Mouse (Mus musculus) G1E (cell line): ENCODE data around the gene Gm20481. TPM values are rescaled to one million over a fixed set of nuclear protein-coding genes. Genes with fewer than 3 reads are reported as not detected.
"Not testable (repeated sequence)": the region's sequence is repeated elsewhere in the genome, so short reads cannot be mapped to it uniquely, and the experiment has no call there.

Experiments
- ATAC-seq: 2 replicates; pipeline ENCODE4 v1.8.0; 2016; ENCODE audit warnings: mild to moderate bottlenecking; ENCODE audit not compliant: insufficient number of reproducible peaks, poor library complexity, low FRiP score, severe bottlenecking; ENCODE audit errors: extremely low read depth
- DNase-seq: peaks from one replicate; pipeline ENCODE4 v3.0.0; 2012; ENCODE audit warnings: low spot score
- H3K27me3 ChIP-seq: 2 replicates; pipeline ENCODE4 v1.6.1; 2012; ENCODE audit warnings: mild to moderate bottlenecking, low read length, inconsistent platforms; ENCODE audit not compliant: insufficient read depth
- H3K36me3 ChIP-seq: replicated peaks from 2 replicates; pipeline ENCODE3; 2012; ENCODE audit warnings: mild to moderate bottlenecking, inconsistent platforms
- H3K4me1 ChIP-seq: 2 replicates; pipeline ENCODE4 v1.6.1; 2012; ENCODE audit warnings: low read depth, low read length, inconsistent platforms, mixed read lengths; ENCODE audit not compliant: insufficient read depth
- H3K4me3 ChIP-seq: 2 replicates; pipeline ENCODE4 v1.5.1; 2012; ENCODE audit warnings: low read depth, mild to moderate bottlenecking, inconsistent platforms, low read length, moderate library complexity, mixed read lengths
- H3K9me3 ChIP-seq: replicated peaks from 2 replicates; pipeline ENCODE4 v1.6.1; 2012; ENCODE audit warnings: inconsistent platforms
- CTCF ChIP-seq: IDR thresholded peaks from 2 replicates; pipeline ENCODE4 v1.5.1; 2012; ENCODE audit warnings: low read depth, low read length, inconsistent platforms, mixed read lengths
- GATA1 ChIP-seq: IDR thresholded peaks from 2 replicates; pipeline ENCODE4 v1.6.1; 2012; ENCODE audit warnings: borderline replicate concordance, low read length, inconsistent platforms, mixed read lengths
- GATA2 ChIP-seq: IDR thresholded peaks from 2 replicates; pipeline ENCODE4 v1.6.1; 2012; ENCODE audit warnings: low read depth, low read length, inconsistent platforms, borderline replicate concordance
- POLR2AphosphoS5 ChIP-seq: IDR thresholded peaks from 2 replicates; pipeline ENCODE4 v1.6.1; 2012; ENCODE audit warnings: low read depth, low read length, inconsistent platforms; ENCODE audit not compliant: insufficient replicate concordance
- TAL1 ChIP-seq: conservative IDR thresholded peaks from 2 replicates; pipeline ENCODE4 v1.6.1; 2012; ENCODE audit warnings: low read depth, low read length, inconsistent platforms, mixed read lengths
- polyA plus RNA-seq: library from polyadenylated mRNA; stranded (reverse); fragments of >175 nt; gene quantifications from 2 replicates; pipeline ENCODE4 v1.2.3, GENCODE M21; 2012
- total RNA-seq, 2 experiments: library from RNA; stranded (forward) in 1 of 2; stranded (reverse) in 1 of 2; fragments of 200-1000 nt in 1 of 2; fragments of >200 nt in 1 of 2; fragmentation: Nextera tagmentation in 1 of 2; gene quantifications; 2 replicates each; pipeline ENCODE4 v1.2.3; 2014 to 2017

Gm20481 gene
- not detected in 2 replicates for total RNA-seq (2014; fragmentation: Nextera tagmentation)
- 0.44 TPM in 1 of 2 replicates, not detected in the other for total RNA-seq (2017)
- not detected in 2 replicates for polyA plus RNA-seq

DNA sequence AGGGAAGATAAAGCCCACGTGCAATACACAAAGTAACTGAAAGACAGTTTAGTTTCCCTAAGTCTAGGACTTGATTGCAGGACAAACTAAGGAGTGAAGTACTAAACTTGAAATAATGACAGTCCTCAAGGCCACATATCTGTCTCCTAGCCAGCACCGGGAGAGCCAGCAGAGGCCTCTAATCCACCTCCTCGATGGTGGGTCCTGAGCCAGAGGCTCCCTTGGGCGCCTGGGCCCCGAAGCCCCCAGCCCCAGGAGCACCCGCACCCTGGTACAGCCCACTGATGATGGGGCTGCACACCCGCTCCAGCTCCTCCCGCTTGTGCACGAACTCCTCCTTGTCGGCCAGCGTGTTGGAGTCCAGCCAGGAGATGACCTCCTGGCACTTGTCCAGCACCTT lies at the start of gene Gm20481:
Gene Gm20481 (plus strand): TSS at position 91 of the 400 bp plus-strand sequence.
- H3K4me3 ChIP-seq, DNase-seq, H3K36me3 ChIP-seq, ATAC-seq: not testable (repeated sequence)
- Histone ChIP-seq H3K4me1 (peaks cover 16% of the 10 kb centered on the region), H3K9me3 (peaks cover 16% of the 10 kb centered on the region), H3K27me3 (peaks cover 18% of the 10 kb centered on the region)

DNA sequence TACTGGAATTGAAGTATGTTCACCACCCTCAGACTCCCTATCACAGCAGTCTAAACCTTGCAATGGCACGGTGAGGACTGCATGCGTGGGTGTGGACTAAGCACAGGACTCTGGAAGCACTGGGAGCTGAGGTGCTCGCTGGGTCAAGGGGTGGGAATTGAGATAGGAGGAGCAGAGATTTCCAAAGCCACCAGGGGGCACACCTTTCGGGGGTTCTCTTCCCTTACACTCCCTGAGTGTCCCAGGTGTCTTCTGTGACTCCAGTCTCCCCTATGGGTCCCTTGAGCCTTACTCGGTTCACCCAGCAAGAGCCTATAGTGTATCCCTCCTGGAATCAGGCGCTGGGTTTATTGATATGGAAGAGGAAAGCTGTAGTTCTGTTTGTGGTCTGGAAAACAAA lies 46.8 kb upstream of the Gm20481 start:
- no peak for ATAC-seq

DNA sequence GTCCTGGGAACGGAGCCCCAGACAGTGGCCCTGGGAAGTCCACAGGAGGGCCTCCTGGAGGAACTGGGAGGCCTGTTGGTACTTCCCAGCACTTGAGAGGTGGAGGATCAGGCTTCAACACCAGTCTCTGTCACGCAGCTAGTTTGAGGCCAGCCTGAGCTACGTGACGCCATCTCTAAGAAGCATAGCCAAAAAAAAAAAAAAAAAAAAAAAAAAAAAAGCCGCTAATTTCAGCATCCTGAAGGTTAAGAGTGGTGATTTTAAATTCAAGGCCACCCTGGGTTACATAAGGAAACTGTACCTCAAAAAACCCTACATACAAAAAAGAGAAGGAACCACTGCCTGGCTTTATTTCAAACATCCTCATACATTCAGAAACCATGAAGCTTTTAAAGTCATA lies 45.5 kb upstream of the Gm20481 start:
- ATAC-seq (no peak), DNase-seq (no peak)
- TF ChIP-seq GATA1 (no peak), GATA2 (no peak), CTCF (no peak), POLR2AphosphoS5 (no peak), TAL1 (no peak)
- Histone ChIP-seq H3K27me3 (peaks cover 51% of the 10 kb centered on the region), H3K4me3 (no peak overlapping the region), H3K9me3 (no peaks in the 10 kb centered on the region), H3K4me1 (peaks cover 25% of the 10 kb centered on the region), H3K36me3 (no peaks in the 10 kb centered on the region)

More for the DNA sequence above, 46.8 kb upstream of the Gm20481 start:
- peaks cover 25% of the 10 kb centered on the region for H3K4me1 ChIP-seq
- TF ChIP-seq CTCF (no peak), POLR2AphosphoS5 (no peak), TAL1 (no peak), GATA2 (no peak), GATA1 (no peak)
- H3K9me3 ChIP-seq: no peaks in the 10 kb centered on the region
- DNase-seq: no peak
- H3K27me3 ChIP-seq: peaks cover 47% of the 10 kb centered on the region
- no peak overlapping the region for H3K4me3 ChIP-seq
- H3K36me3 ChIP-seq: no peaks in the 10 kb centered on the region

DNA sequence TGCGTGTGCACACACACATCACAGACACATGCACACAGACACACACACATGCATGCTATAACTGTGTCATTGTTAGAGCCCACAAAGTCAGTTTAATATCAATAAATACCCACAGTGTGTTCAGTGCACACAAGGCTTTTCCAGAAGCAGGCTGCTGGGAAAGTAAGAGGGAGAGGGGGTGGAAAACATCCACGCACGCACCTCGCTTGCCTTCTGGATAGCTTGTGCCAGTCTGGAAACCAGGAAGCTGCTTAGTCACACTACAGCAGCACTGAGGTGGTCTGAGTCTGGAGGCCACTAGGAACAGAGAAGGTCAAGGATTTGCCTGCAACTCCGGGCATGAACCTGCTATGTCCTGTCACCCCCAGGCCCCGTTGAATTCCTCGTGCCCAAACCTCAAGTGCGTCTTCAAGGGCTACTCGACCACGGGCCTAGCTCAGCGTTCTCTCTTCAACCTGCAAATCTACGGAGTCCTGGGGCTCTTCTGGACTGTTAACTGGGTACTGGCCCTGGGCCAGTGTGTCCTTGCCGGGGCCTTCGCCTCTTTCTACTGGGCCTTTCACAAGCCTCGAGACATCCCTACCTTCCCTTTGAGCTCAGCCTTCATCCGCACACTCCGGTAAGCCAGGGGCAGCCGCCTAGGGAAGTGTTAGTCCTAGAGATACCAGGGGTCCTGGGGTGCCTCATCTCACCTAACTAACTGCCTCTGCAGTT lies 42.2 kb upstream of the Gm20481 start:
- no peak for ATAC-seq
- peaks cover 31% of the 10 kb centered on the region for H3K4me1 ChIP-seq
- DNase-seq: no peak
- H3K9me3 ChIP-seq: no peaks in the 10 kb centered on the region
- TF ChIP-seq TAL1 (no peak), CTCF (no peak), POLR2AphosphoS5 (no peak), GATA2 (no peak), GATA1 (no peak)
- peaks cover 1% of the 10 kb centered on the region for H3K36me3 ChIP-seq
- H3K27me3 ChIP-seq: peaks cover 28% of the 10 kb centered on the region
- no peak overlapping the region for H3K4me3 ChIP-seq

DNA sequence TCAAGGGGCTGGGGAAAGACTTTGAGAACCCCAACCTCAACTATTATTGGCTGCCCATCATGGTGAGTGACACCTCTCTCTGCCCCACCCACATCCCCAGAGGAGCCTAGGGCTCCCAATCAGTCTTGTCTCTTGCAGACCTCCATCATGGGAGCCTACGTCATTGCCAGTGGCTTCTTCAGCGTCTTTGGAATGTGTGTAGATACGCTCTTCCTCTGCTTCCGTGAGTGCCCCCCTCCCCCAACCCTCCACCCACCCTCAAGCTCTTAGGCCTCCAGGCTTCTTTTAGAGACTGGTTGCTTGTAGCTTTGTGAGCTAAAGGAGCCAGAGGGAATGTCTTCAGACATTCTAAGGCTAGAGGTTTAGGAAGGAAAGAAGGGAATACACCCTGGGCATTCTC lies 40.9 kb upstream of the Gm20481 start:
- no peak for TF ChIP-seq TAL1
- no peak for TF ChIP-seq GATA2
- no peak for TF ChIP-seq POLR2AphosphoS5
- TF ChIP-seq CTCF: no peak
- no peak for TF ChIP-seq GATA1
- Histone ChIP-seq H3K4me3 (no peak overlapping the region), H3K4me1 (peaks cover 26% of the 10 kb centered on the region), H3K27me3 (peaks cover 16% of the 10 kb centered on the region), H3K9me3 (no peaks in the 10 kb centered on the region), H3K36me3 (peaks cover 13% of the 10 kb centered on the region)
- ATAC-seq (no peak), DNase-seq (no peak)

DNA sequence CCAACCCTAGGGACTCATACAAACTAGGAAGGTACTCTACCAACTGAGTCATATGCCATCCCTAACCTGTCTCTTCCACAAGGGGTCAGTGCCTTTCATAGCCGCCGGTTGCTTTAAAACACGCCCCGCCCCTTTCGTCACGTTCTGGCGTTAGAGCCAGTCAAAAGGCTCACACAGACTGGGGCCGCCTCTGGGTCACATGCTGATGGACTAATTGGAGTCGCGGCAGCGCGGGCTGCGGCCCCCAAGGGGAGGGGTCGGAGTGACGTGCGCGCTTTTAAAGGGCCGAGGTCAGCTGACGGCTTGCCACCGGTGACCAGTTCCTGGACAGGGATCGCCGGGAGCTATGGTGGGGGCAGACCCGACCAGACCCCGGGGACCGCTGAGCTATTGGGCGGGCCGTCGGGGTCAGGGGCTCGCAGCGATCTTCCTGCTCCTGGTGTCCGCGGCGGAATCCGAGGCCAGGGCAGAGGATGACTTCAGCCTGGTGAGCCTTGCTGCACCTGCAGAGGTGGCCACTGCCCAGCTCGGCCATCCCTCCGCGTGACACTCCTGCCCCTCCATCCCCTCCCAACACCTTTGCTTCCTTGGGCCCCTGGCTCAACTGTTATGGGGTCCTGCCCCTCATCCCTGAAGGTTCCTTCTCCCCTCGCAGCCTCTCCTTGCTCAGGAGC lies 38.5 kb upstream of the Gm20481 start, which contains the start of gene Neu1:
Gene Neu1 (plus strand): TSS at position 193 of the 674 bp plus-strand sequence.
- ATAC-seq (peak; percentile 92), DNase-seq (peak; percentile 92)
- H3K36me3 ChIP-seq: peaks cover 36% of the 10 kb centered on the region
- TF ChIP-seq CTCF (no peak; the same call in 1 of the 2 replicates), TAL1 (no peak), POLR2AphosphoS5 (no peak), GATA2 (no peak), GATA1 (no peak)
- H3K9me3 ChIP-seq: no peaks in the 10 kb centered on the region
- peaks cover 30% of the 10 kb centered on the region for H3K4me1 ChIP-seq
- H3K27me3 ChIP-seq: peaks cover 10% of the 10 kb centered on the region; the same call in 1 of the 2 replicates
- peak within 1 kb of the TSS; percentile 94 for H3K4me3 ChIP-seq
